8 mouse cellular contexts compared by ENCODE assay signal in genomic region chr6:29853213-29853899, GRCm38 (mm10).
DNase-seq lines count a peak whose midpoint lies in the region; ATAC-seq lines count a peak whose summit lies in the region.

No protein-coding gene starts in this region.

- H3K9ac ChIP-seq in hindbrain, embryonic 14.5 days = peak overlapping the region; percentile 53

- H3K9me3 ChIP-seq in hindbrain, embryonic 14.5 days (ENCODE audit: control insufficient read depth, low read length) = no peaks in the 10 kb centered on the region

- no peaks in the 10 kb centered on the region for H3K27me3 ChIP-seq in hindbrain, embryonic 14.5 days (ENCODE audit: control insufficient read depth, insufficient read depth, low read length)

- peak; percentile 86 for DNase-seq in R1 (ENCODE audit: low read depth, low spot score)
- DNase-seq in cerebellum, postnatal 14 days = peak; percentile 84
- DNase-seq in frontal cortex, postnatal 25 days (ENCODE audit: low spot score in 2 of 2) = peak; percentile 77 to 82
- DNase-seq in hindbrain, embryonic 14.5 days (ENCODE audit: low spot score) = peak; percentile 91
- DNase-seq in layer of hippocampus, postnatal 25 days (ENCODE audit: extremely low spot score in 1 of 2, low spot score in 1 of 2) = peak; percentile 71 to 89
- peak; percentile 84 for DNase-seq in lung, postnatal 14 days
- DNase-seq in right cerebral cortex, adult 2 months (ENCODE audit: low spot score in 2 of 2) = peak; percentile 88
- DNase-seq in urinary bladder, postnatal 10 days (ENCODE audit: low spot score) = peak; percentile 52

- peak; percentile 62; the same call in 1 of the 2 replicates for ATAC-seq in hindbrain, embryonic 14.5 days (ENCODE audit: low FRiP score)

- no peaks in the 10 kb centered on the region for H3K36me3 ChIP-seq in hindbrain, embryonic 14.5 days (replicated peaks; ENCODE audit: control insufficient read depth, insufficient read depth)

- peak overlapping the region; percentile 70; the same call in 1 of the 2 replicates for H3K27ac ChIP-seq in hindbrain, embryonic 14.5 days

- no peaks in the 10 kb centered on the region for H3K4me1 ChIP-seq in hindbrain, embryonic 14.5 days (replicated peaks; ENCODE audit: control insufficient read depth, insufficient read depth, low read length)

- no peak overlapping the region for H3K4me3 ChIP-seq in hindbrain, embryonic 14.5 days (replicated peaks; ENCODE audit: low read length)

- H3K4me2 ChIP-seq in hindbrain, embryonic 14.5 days (replicated peaks) = no peak overlapping the region

- 41% methylated on average over 12 of the region's 12 CpGs for WGBS in hindbrain, embryonic 14.5 days
